Mouse (Mus musculus) heart, postnatal 36 days (tissue): ENCODE results near the gene Cln6. TPM values are rescaled to one million over a fixed set of nuclear protein-coding genes. Genes with fewer than 3 reads are reported as not detected.
"Not testable (repeated sequence)": the region's sequence is repeated elsewhere in the genome, so short reads cannot be mapped to it uniquely, and the experiment has no call there.

Source experiments
- DNase-seq, 2 experiments: peaks; one replicate each; pipeline ENCODE4 v3.0.0; 2021 to 2022
- intact Hi-C: fragments of 180-260 bp; cut with DNase I; formaldehyde crosslinking; loops from one replicate; pipeline ENCODE4 v1.15.1; 2025
- total RNA-seq, 2 experiments: library from RNA; stranded (reverse); gene quantifications; 2 replicates each; pipeline ENCODE4 v1.2.3; 2021

Gene Cln6
- total RNA-seq, 2 experiments from 2014 or later: 23.8 to 26.6 TPM

GRCm38 (mm10) chr9:62827939-62828652 is 10.5 kb upstream of the Cln6 start:
- intact Hi-C loops: loop anchor here (2.0 kb wide), 1 partner anchor 83 kb away; no protein-coding TSS in a partner anchor
- DNase-seq: no peak

GRCm38 (mm10) chr9:62828662-62829086 is 9.9 kb upstream of the Cln6 start:
- intact Hi-C loops: loop anchor here (2.0 kb wide), 1 partner anchor 84 kb away; no protein-coding TSS in a partner anchor
- DNase-seq: peak; percentile 96 to 98

GRCm38 (mm10) chr9:62829877-62830276 is 8.7 kb upstream of the Cln6 start:
- intact Hi-C loops: loop anchor here (2.0 kb wide), 1 partner anchor 85 kb away; no protein-coding TSS in a partner anchor
- DNase-seq: no peak

GRCm38 (mm10) chr9:62834906-62835305 is 3.7 kb upstream of the Cln6 start:
- no peak for DNase-seq
- intact Hi-C loops: no loop called here

- no peak for DNase-seq
- intact Hi-C loops: no loop called here
These were observed 2.7 kb upstream of the Cln6 start for GRCm38 (mm10) chr9:62835705-62836446.

GRCm38 (mm10) chr9:62837611-62838010 is 974 bp upstream of the Cln6 start:
- no peak for DNase-seq
- intact Hi-C loops: no loop called here

- intact Hi-C loops: no loop called here
- DNase-seq: no peak
These were observed 459 bp upstream of the Cln6 start for GRCm38 (mm10) chr9:62838146-62838505.

GRCm38 (mm10) chr9:62839172-62839770 is 686 bp downstream of the Cln6 start:
- DNase-seq: no peak
- intact Hi-C loops: no loop called here

- no peak for DNase-seq
- intact Hi-C loops: no loop called here
These were observed 4.9 kb downstream of the Cln6 start for GRCm38 (mm10) chr9:62843356-62844024.

- no peak for DNase-seq
- intact Hi-C loops: no loop called here
These were observed 5.9 kb downstream of the Cln6 start for GRCm38 (mm10) chr9:62844461-62844860.

GRCm38 (mm10) chr9:62847694-62848093 is 9.1 kb downstream of the Cln6 start:
- DNase-seq: peak; percentile 92 to 94
- intact Hi-C loops: loop anchor here (1.0 to 5.0 kb wide), 3 partner anchors 133 to 277 kb away; no protein-coding TSS in a partner anchor

GRCm38 (mm10) chr9:62848641-62849040 is 10.1 kb downstream of the Cln6 start:
- DNase-seq: no peak
- intact Hi-C loops: loop anchor here (5.0 kb wide), 1 partner anchor 259 kb away; no protein-coding TSS in a partner anchor

GRCm38 (mm10) chr9:62851571-62851970 is 13.0 kb downstream of the Cln6 start:
- intact Hi-C loops: no loop called here
- DNase-seq: no peak

GRCm38 (mm10) chr9:62854483-62854882 is 15.9 kb downstream of the Cln6 start:
- no peak for DNase-seq
- intact Hi-C loops: no loop called here

GRCm38 (mm10) chr9:62857216-62857615 is 18.6 kb downstream of the Cln6 start:
- peak; percentile 28 to 36 for DNase-seq
- intact Hi-C loops: no loop called here

- peak; percentile 72 to 73 for DNase-seq
- intact Hi-C loops: no loop called here
These were observed 19.2 kb downstream of the Cln6 start, which contains the start of gene Calml4 for GRCm38 (mm10) chr9:62857719-62858261. Gene Calml4, plus strand, starts transcription at chr9:62858080.

GRCm38 (mm10) chr9:62858266-62859019 is 19.9 kb downstream of the Cln6 start:
- intact Hi-C loops: no loop called here
- no peak for DNase-seq

GRCm38 (mm10) chr9:62860102-62860501 is 21.5 kb downstream of the Cln6 start:
- intact Hi-C loops, DNase-seq: not testable (repeated sequence)

GRCm38 (mm10) chr9:62860866-62861265 is 22.3 kb downstream of the Cln6 start:
- no peak for DNase-seq
- intact Hi-C loops: no loop called here

- DNase-seq, intact Hi-C loops: not testable (repeated sequence)
These were observed 30.7 kb downstream of the Cln6 start for GRCm38 (mm10) chr9:62869236-62869635.
